Mouse (Mus musculus): ENCODE data around the gene Gpc5.

The Gpc5 gene

GRCm38 (mm10) chr14:115107467-115107866, 15.5 kb downstream of the Gpc5 start:
- no peak for DNase-seq (ENCODE audit: low spot score)

GRCm38 (mm10) chr14:115118626-115119025, 26.6 kb downstream of the Gpc5 start:
- no peak for DNase-seq (ENCODE audit: low spot score)

- DNase-seq (ENCODE audit: low spot score), result no peak
These were observed 56.8 kb downstream of the Gpc5 start for GRCm38 (mm10) chr14:115148821-115149220.

- DNase-seq (ENCODE audit: low spot score), result no peak
These were observed 64.6 kb downstream of the Gpc5 start for GRCm38 (mm10) chr14:115156597-115156996.

DNA sequence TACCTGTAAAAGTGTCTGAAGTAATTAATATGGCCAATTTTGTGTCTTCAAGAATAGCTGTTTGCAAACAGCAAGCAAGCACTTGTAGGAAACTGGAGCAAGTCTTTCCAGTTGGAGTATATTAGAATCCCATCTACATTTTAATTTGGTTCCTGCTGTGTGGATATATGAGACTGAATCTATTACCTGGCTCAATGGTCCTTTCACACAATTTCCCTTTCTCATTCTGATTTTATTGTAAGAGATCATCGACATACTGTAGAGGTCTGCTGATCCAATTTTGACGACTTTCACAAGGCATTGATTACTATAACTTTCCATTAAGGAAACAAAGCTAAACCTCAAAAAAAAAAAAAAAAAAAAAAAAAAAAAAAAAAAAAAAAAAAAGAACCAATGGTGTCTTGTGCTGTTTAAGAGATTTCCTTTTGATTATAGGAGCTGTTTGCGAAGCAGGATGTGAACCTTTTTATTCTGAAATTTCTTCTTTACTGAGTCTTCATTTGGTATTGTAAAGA, 85.4 kb downstream of the Gpc5 start:
- DNase-seq (ENCODE audit: low spot score), result no peak

GRCm38 (mm10) chr14:115179925-115180324, 87.9 kb downstream of the Gpc5 start:
- no peak for DNase-seq (ENCODE audit: low spot score)

DNA sequence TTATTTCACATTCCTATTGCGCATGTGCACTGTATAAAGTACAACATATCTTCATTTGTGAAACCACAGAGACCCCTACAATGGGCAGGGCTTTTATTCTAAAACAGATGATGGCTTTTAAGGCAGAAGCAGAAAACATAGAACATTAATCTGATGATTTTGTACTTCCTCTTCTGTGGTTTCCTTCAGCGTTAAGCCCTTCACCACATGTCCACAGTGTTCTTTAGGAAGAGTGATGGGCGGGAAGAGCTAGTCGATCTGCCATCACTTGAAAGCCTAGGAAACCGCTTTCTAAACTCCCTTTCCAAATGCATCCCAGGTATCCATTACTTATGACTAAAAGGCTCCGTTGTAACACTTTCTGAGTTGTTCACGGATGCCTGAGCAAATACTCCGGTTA, 96.2 kb downstream of the Gpc5 start:
- no peak for DNase-seq (ENCODE audit: low spot score)

GRCm38 (mm10) chr14:115228075-115228474, 136.1 kb downstream of the Gpc5 start:
- no peak for DNase-seq (ENCODE audit: low spot score)

GRCm38 (mm10) chr14:115236387-115236786, 144.4 kb downstream of the Gpc5 start:
- no peak for DNase-seq (ENCODE audit: low spot score)

DNA sequence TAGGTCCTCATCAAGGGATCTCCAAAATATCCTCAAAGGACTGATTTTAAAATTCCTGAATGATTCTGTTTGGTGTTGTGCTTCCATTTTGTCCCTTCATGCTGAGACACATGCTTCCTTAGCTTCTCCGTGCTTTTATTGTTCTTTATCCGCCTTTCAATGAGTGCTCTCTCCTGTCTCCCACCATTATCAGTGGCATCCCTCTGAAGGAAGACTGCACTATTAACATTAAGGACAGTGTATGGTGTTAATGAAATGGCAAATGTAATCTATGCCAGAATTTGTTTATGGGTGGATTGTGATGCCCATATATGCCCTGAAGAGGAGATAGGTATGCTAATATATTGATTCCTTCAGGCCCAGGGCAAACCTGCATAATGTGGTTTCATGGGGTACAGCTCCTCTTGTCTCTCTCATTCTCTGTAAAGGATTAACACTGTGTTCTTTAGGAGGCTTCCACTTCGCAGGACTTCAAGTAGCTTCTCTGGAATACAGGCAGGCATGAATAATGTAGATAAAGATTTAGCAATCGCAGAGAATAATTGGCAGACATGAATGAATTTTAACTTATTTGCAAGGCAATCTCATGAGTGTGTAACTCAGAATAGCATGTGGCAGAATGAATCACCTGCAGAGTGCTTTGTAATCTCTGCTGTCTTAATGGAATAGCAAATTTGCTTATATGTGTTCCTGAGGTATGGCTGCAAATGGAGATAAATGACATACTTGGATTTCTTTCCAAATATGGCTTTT, 148.8 kb downstream of the Gpc5 start:
- no peak for DNase-seq (ENCODE audit: low spot score)

DNA sequence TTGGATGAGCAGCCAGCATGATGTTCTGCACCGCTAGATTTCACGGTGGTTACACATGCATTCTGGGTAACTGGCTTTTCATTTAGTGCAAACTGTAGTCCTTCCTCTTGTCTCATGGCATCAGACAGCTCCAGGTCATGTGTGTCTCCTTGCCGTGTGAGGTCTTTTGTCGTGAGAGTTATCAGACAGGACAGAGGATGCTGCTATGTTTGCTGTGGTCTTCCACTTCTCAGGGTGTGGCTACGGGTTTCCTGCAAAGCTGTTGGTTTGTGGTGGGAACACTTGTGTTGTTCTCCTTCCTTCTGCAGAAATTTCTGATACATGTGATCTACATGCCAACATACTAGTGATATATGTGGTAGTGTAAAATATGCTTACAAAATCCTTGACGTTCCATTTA, 158.5 kb downstream of the Gpc5 start:
- no peak for DNase-seq (ENCODE audit: low spot score)

DNA sequence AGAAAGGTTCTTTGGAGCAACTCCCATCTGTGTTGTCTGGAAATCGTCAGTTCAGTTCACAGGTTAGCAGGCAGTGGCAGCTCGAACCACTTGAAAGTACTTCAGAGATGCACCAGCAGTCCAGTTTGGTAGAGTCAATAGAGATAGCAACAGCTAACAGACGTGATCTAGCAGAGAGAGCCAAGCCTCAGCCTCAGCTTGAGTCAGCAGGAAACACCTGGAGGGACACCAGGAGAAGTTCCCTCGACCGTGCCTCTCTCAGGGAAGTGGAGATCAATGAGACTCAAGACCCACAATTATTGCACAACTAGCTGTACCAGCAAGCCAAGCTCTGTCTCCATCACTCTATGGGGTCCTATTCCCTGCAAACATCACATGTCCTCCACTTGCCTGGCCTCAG, 159.8 kb downstream of the Gpc5 start:
- no peak for DNase-seq (ENCODE audit: low spot score)

DNA sequence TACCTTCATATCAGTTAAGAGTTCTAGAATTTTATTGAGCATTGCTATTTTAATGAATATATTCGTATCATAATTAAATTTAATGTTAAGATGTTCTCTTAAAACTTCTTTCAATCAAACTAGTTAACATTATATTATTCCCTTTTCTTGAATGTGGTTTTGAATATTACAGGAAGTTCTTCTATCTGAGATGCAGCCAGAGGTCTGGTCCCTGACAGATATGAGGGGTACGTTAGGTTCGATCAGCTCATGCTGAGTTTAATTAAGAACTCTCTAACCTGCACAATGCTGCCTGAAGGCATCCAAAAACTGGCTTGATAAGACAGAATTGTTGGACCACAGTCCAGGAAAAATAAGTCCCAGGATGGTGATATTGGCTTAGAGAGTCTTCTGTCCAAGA, 161.1 kb downstream of the Gpc5 start:
- no peak for DNase-seq (ENCODE audit: low spot score)

- no peak for DNase-seq (ENCODE audit: low spot score)
These were observed 161.7 kb downstream of the Gpc5 start for GRCm38 (mm10) chr14:115253685-115254084.

GRCm38 (mm10) chr14:115269703-115270402, 177.8 kb downstream of the Gpc5 start:
- DNase-seq (ENCODE audit: low spot score), result no peak

GRCm38 (mm10) chr14:115270445-115270844, 178.4 kb downstream of the Gpc5 start:
- DNase-seq (ENCODE audit: low spot score), result no peak

DNA sequence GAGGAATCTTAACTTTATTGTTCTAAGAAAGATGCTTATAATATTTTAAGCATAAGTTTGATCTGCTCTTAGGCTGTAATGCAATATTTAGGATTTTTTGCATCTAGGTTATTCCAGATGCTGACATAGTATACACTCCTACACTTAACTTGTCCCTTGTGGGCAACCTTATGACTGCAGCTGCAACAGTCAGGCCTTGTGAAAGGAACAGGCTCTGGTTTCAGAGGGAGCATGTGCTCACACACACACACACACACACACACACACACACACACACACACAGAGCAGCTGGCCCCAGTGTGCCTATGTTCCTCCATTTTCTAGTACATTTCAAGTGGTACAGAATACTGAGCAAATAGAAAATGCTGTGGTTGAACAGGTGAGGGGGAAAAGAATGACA, 190.8 kb downstream of the Gpc5 start:
- DNase-seq (ENCODE audit: low spot score), result no peak

- DNase-seq (ENCODE audit: low spot score), result no peak
These were observed 232.2 kb downstream of the Gpc5 start for GRCm38 (mm10) chr14:115324247-115324646.

DNA sequence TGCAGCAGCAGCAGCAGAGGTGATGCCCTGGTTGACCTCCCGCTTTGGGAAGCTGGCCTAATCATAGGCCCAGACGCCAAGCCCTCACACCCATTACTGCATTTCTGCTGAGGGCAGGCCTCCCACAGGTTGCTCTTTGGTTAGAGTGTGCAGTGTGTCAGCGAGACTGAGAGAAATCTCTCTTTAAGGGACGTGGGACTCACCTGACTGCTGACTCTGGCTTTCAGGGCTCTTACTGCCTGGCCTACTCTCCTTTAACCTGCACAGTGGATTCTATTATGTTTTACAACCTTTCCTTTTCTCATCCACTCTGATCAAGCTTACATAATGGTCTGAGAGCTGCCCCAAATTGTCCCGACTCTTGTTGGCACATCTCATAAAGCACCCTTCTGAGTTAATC, 234.4 kb downstream of the Gpc5 start:
- DNase-seq (ENCODE audit: low spot score), result no peak

DNA sequence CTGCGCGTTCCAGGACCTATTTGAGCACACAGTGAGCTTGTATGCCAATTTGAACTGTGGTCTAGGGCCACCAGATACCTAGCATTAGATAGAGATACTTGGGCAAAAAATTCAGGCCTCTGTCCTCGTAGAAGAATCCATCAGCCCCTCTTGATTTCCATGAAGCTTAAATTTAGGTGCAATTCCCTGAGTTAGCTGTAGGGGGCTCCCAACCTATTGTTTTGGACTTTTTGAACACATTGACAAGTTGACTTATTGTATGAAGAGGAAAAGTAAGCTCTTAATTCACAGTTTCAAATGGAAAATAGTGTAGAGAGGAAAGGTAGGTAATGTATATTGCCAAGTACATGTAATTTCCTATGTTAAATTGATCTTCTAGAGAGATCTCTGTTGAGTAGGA, 247.1 kb downstream of the Gpc5 start:
- no peak for DNase-seq (ENCODE audit: low spot score)

- no peak for DNase-seq (ENCODE audit: low spot score)
These were observed 250.6 kb downstream of the Gpc5 start for GRCm38 (mm10) chr14:115342597-115342996.

DNA sequence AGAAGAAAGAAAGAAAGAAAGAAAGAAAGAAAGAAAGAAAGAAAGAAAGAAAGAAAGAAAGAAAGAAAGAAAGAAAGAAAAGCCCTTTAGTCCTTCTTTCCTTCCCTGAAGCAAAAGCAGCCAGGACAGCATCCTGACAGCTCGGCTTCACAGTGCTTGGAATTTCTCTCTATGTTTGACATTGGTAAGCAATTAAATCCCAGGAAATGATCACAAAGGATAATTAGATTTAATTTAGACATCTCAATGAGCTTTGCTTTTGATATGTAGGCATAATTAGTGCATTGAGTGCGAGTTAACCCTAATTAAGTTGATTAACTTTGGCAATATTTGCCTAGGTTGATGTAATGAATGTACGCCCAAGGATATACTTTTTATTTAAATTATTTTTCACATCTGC, 257.4 kb downstream of the Gpc5 start:
- DNase-seq (ENCODE audit: low spot score), result no peak

GRCm38 (mm10) chr14:115365320-115365935, 273.4 kb downstream of the Gpc5 start:
- no peak for DNase-seq (ENCODE audit: low spot score)

Measured in urinary bladder, postnatal 14 days (tissue).